In the genomic region with DNA sequence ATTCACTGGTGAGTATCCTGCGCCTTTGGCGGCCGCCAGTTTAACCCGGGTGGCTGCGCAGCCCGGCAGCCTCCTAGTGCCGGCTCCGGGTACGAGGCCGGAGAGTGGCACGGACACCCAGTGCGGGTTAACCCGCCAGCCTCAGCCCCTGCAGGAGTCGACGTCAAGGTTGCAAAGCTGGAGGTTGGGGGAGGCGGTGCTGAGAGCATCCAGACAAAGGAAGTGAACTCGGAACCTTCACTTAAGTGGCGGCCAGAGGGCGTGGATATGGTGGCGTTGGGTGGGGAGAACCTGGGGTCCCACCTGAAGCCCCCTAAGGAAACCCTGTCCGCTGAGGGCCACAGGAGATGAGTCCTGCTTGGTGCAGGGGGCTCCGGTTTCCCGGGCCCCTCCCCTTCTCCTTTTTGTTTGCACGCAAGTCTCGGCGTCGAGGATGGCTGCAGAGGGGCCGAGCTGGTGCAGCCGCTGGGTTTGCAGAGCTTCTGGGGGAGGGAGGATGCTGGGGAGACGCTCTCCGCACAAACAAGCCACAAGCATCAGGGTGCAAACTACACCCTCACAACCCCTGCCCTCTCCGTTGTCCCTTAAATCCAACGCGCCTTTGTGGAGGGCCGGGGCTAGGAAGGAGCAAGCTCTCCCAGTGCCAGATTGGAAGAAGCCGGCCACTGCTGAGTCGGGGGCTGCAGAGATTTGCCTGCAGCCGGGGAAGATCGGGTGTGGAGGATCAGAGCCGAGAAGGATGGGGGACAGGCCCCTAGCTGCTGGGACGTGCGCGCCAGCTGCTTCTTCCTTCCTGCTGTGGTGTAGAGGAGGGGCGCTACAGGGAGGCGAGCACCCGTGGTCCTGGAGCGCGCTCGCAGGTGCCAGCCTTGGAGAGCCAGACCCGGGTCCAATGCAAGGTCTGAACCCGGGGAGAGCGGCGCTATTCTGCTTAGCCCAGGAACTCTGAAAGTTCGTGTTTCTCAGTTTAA, we compare ENCODE assay signal across 9 mouse cellular contexts. TPM values are rescaled to one million over a fixed set of nuclear protein-coding genes. Genes with fewer than 3 reads are reported as not detected.
DNase-seq lines count a peak whose midpoint lies in the region; ATAC-seq and TF ChIP-seq lines count a peak whose summit lies in the region.
"Had no signal": no experiment of that assay in that cellular context is flagged by ENCODE, and none has a peak within 500 bp of the region (broad histone marks: within the 10 kb centered on the region; RNA-seq: fewer than 3 reads in every experiment).

No protein-coding gene starts in this region.

- no peak for ATAC-seq in erythroblast, adult 5-6 weeks (replicated peaks; ENCODE audit: low FRiP score, poor library complexity, severe bottlenecking)
- ATAC-seq in forebrain, postnatal 0 days, result peak; percentile 61
- ATAC-seq in hindbrain, embryonic 12.5 days (ENCODE audit: low FRiP score), result peak; percentile 66

- peak; percentile 33 for TF ChIP-seq CTCF in forebrain, postnatal 0 days (IDR thresholded peaks at IDR 0.05; ENCODE audit: low read depth)

- WGBS in forebrain, postnatal 0 days, result 4% methylated on average over 53 of the region's 54 CpGs
- WGBS in hindbrain, embryonic 12.5 days, result under 1% methylated on average over 48 of the region's 54 CpGs
- under 1% methylated on average over 54 of the region's 54 CpGs for WGBS in limb, embryonic 10.5 days

- peak overlapping the region; percentile 85 for H3K9ac ChIP-seq in forebrain, postnatal 0 days
- H3K9ac ChIP-seq in hindbrain, embryonic 12.5 days, result peak overlapping the region; percentile 88

- peak overlapping the region; percentile 62 for H3K4me2 ChIP-seq in forebrain, postnatal 0 days (ENCODE audit: low read depth)
- peak overlapping the region; percentile 84 for H3K4me2 ChIP-seq in hindbrain, embryonic 12.5 days (replicated peaks)

- no peaks in the 10 kb centered on the region for H3K9me3 ChIP-seq in erythroblast, embryonic 14.5 days (ENCODE audit: control insufficient read depth, low read length)
- no peaks in the 10 kb centered on the region for H3K9me3 ChIP-seq in forebrain, postnatal 0 days (ENCODE audit: low read length)
- H3K9me3 ChIP-seq in hindbrain, embryonic 12.5 days (replicated peaks), result no peaks in the 10 kb centered on the region
- no peaks in the 10 kb centered on the region for H3K9me3 ChIP-seq in limb, embryonic 10.5 days (replicated peaks)

- no peaks in the 10 kb centered on the region for H3K36me3 ChIP-seq in erythroblast, embryonic 14.5 days (ENCODE audit: control insufficient read depth)
- H3K36me3 ChIP-seq in forebrain, postnatal 0 days (ENCODE audit: insufficient read depth), result peaks cover 14% of the 10 kb centered on the region; the same call in 1 of the 2 replicates
- H3K36me3 ChIP-seq in hindbrain, embryonic 12.5 days, result peaks cover 17% of the 10 kb centered on the region; the same call in 1 of the 2 replicates
- H3K36me3 ChIP-seq in limb, embryonic 10.5 days, result peaks cover 27% of the 10 kb centered on the region
- H3K36me3 ChIP-seq: G1E had no signal

- DNase-seq in cerebellum, adult 11-12 months, result peak; percentile 54
- DNase-seq in forebrain, postnatal 0 days, result peak; percentile 76
- peak; percentile 77 for DNase-seq in limb, embryonic 10.5 days (ENCODE audit: low spot score)
- DNase-seq in mesoderm, embryonic 11.5 days (ENCODE audit: low read depth, low spot score), result peak; percentile 75
- peak; percentile 29 for DNase-seq in spleen, adult 12 weeks (ENCODE audit: low spot score)

- peaks cover 45% of the 10 kb centered on the region for H3K27me3 ChIP-seq in erythroblast, embryonic 14.5 days (ENCODE audit: control insufficient read depth)
- no peaks in the 10 kb centered on the region for H3K27me3 ChIP-seq in forebrain, postnatal 0 days (ENCODE audit: insufficient read depth, low read length)
- H3K27me3 ChIP-seq in hindbrain, embryonic 12.5 days, result 0 out of 2 replicates have a peak, but pooled peaks cover 6% of the 10 kb centered on the region
- peaks cover 10% of the 10 kb centered on the region; the same call in 1 of the 2 replicates for H3K27me3 ChIP-seq in limb, embryonic 10.5 days (ENCODE audit: low read depth, poor library complexity, severe bottlenecking)

- peak overlapping the region; percentile 48 for H3K4me3 ChIP-seq in erythroblast, embryonic 14.5 days (replicated peaks)
- peak overlapping the region; percentile 73 for H3K4me3 ChIP-seq in forebrain, postnatal 0 days (ENCODE audit: low read depth, low read length)
- H3K4me3 ChIP-seq in hindbrain, embryonic 12.5 days, result peak overlapping the region; percentile 67
- H3K4me3 ChIP-seq in limb, embryonic 10.5 days, result peak overlapping the region; percentile 67

- H3K4me1 ChIP-seq in erythroblast, embryonic 14.5 days (ENCODE audit: control insufficient read depth), result peaks cover 12% of the 10 kb centered on the region
- peaks cover 17% of the 10 kb centered on the region; the same call in 1 of the 2 replicates for H3K4me1 ChIP-seq in forebrain, postnatal 0 days (ENCODE audit: insufficient read depth)
- peaks cover 50% of the 10 kb centered on the region for H3K4me1 ChIP-seq in hindbrain, embryonic 12.5 days
- H3K4me1 ChIP-seq in limb, embryonic 10.5 days, result peaks cover 40% of the 10 kb centered on the region

- peak overlapping the region; percentile 94 for H3K27ac ChIP-seq in forebrain, postnatal 0 days (ENCODE audit: low read depth, low read length)
- H3K27ac ChIP-seq in hindbrain, embryonic 12.5 days, result peak overlapping the region; percentile 89
- peak overlapping the region; percentile 92 for H3K27ac ChIP-seq in limb, embryonic 10.5 days

RNA-seq across cellular contexts. Expression of a gene that starts 0.8 kb away (rescaled TPM):
- polyA plus RNA-seq in erythroblast, embryonic 14.5 days (2012), result 0.06 and 0.10 TPM in 2 replicates
- total RNA-seq in erythroblast, adult 5-6 weeks (2015; ENCODE audit: low replicate concordance), result 4.0 and 12.1 TPM in 2 replicates
- 5.7 and 6.1 TPM in 2 replicates for total RNA-seq in erythroblast, adult 5-6 weeks (2017; ENCODE audit: low replicate concordance)
- 51.9 and 66.7 TPM in 2 replicates for total RNA-seq in forebrain, postnatal 0 days (2014; rRNA removed)
- polyA plus RNA-seq in forebrain, postnatal 0 days (2015; fragmentation: Nextera tagmentation; extraction: Ambion mirVana), result 3.0 and 3.1 TPM in 2 replicates
- 4.3 and 4.4 TPM in 2 replicates for polyA plus RNA-seq in hindbrain, embryonic 12.5 days (2016; fragmentation: Nextera tagmentation; extraction: Ambion mirVana)
- polyA plus RNA-seq in limb, embryonic 10.5 days (2016; fragmentation: Nextera tagmentation; extraction: Ambion mirVana), result 1.9 and 2.0 TPM in 2 replicates
